Mouse (Mus musculus) cerebellum, adult 2 months (tissue): Measurements from ENCODE around the gene Otud4.

Experiments
- CTCF ChIP-seq: fragments of 200-500 bp; IDR thresholded peaks from 2 replicates; pipeline ENCODE4 v1.5.1; 2011; ENCODE audit warnings: low read depth, mild to moderate bottlenecking, control low read depth, low read length, moderate library complexity, borderline replicate concordance; ENCODE audit not compliant: insufficient read depth
- POLR2A ChIP-seq: fragments of 200-500 bp; IDR thresholded peaks from 2 replicates; pipeline ENCODE4 v1.6.1; 2011; ENCODE audit warnings: low read length, control low read depth, borderline replicate concordance; ENCODE audit not compliant: insufficient read depth

- TF ChIP-seq CTCF (no peak), POLR2A (no peak)
Measured at GRCm38 (mm10) chr8:79600962-79601361, 38.5 kb upstream of the Otud4 start.
